Mouse (Mus musculus) CH12.LX (cell line): Measurements from ENCODE around the gene Kitl. TPM values are rescaled to one million over a fixed set of nuclear protein-coding genes. Genes with fewer than 3 reads are reported as not detected.

Experiments
- DNase-seq: peaks from one replicate; pipeline ENCODE4 v3.0.0-alpha.2; 2013; ENCODE audit errors: extremely low read depth
- H3K27ac ChIP-seq: 2 replicates; pipeline ENCODE4 v1.5.1; 2012; ENCODE audit warnings: low read depth, mild to moderate bottlenecking, control low read depth, moderate library complexity; ENCODE audit not compliant: insufficient read depth
- H3K27me3 ChIP-seq: replicated peaks from 2 replicates; pipeline ENCODE3; 2012; ENCODE audit warnings: inconsistent platforms
- H3K36me3 ChIP-seq, 2 experiments: replicated peaks in 1 of 2; 2 replicates each; pipeline versions ENCODE3 to v1.6.1; 2012; ENCODE audit warnings: inconsistent platforms in 1 of 2, low read length in 1 of 2, mild to moderate bottlenecking in 1 of 2, mixed read lengths in 1 of 2, moderate library complexity in 1 of 2; ENCODE audit not compliant: control insufficient read depth in 1 of 2, insufficient read depth in 1 of 2
- H3K4me1 ChIP-seq, 2 experiments: 2 replicates each; pipeline ENCODE4 v1.6.1; 2012; ENCODE audit warnings: inconsistent platforms in 1 of 2, moderate library complexity in 1 of 2; ENCODE audit not compliant: insufficient read depth in 2 of 2, control insufficient read depth in 1 of 2
- H3K4me2 ChIP-seq: 2 replicates; pipeline ENCODE4 v1.6.1; 2012; ENCODE audit warnings: low read depth, mild to moderate bottlenecking, control low read depth; ENCODE audit not compliant: poor library complexity, insufficient read depth, severe bottlenecking
- H3K4me3 ChIP-seq, 3 experiments: fragments of 150-350 bp in 1 of 3; sonication (generic) in 1 of 3; replicated peaks in 1 of 3; 2 replicates each; pipeline versions ENCODE3 to v1.5.1; 2011 to 2012; ENCODE audit warnings: low read depth in 2 of 3, low read length in 2 of 3, mild to moderate bottlenecking in 2 of 3, moderate library complexity in 2 of 3, control low read depth in 1 of 3, improper control_type of control experiment in 1 of 3, inconsistent platforms in 1 of 3, mixed read lengths in 1 of 3; ENCODE audit not compliant: poor library complexity in 1 of 3
- H3K79me2 ChIP-seq: replicated peaks from 2 replicates; pipeline ENCODE4 v1.6.1; 2012; ENCODE audit warnings: mild to moderate bottlenecking, moderate library complexity; ENCODE audit not compliant: control insufficient read depth, poor library complexity, insufficient read depth, severe bottlenecking; ENCODE audit errors: extremely low read depth
- H3K9ac ChIP-seq: 2 replicates; pipeline ENCODE4 v1.6.1; 2012; ENCODE audit warnings: low read depth, mild to moderate bottlenecking, control low read depth, moderate library complexity; ENCODE audit not compliant: insufficient read depth
- H3K9me3 ChIP-seq: replicated peaks from 2 replicates; pipeline ENCODE3; 2012; ENCODE audit warnings: low read length, inconsistent platforms, mixed read lengths
- BHLHE40 ChIP-seq: IDR thresholded peaks from 2 replicates; pipeline ENCODE4 v1.6.1; 2011; ENCODE audit warnings: mild to moderate bottlenecking, low read depth, low read length, improper control_type of control experiment
- CHD1 ChIP-seq: IDR thresholded peaks from 2 replicates; pipeline ENCODE4 v1.6.1; 2012; ENCODE audit warnings: low read depth, low read length, improper control_type of control experiment, inconsistent platforms
- CHD2 ChIP-seq: IDR thresholded peaks from 2 replicates; pipeline ENCODE4 v1.6.1; 2011; ENCODE audit warnings: low read length, improper control_type of control experiment
- CTCF ChIP-seq, 2 experiments: IDR thresholded peaks in 1 of 2; conservative IDR thresholded peaks in 1 of 2; 2 replicates each; pipeline ENCODE4 v1.5.1; 2011 to 2012; ENCODE audit warnings: low read depth in 2 of 2, low read length in 2 of 2, improper control_type of control experiment in 1 of 2, inconsistent platforms in 1 of 2, mild to moderate bottlenecking in 1 of 2, moderate library complexity in 1 of 2
- E2F4 ChIP-seq: IDR thresholded peaks from 2 replicates; pipeline ENCODE4 v1.6.1; 2011; ENCODE audit warnings: low read depth, low read length, improper control_type of control experiment; ENCODE audit not compliant: insufficient replicate concordance
- EP300 ChIP-seq: IDR thresholded peaks from 2 replicates; pipeline ENCODE4 v1.6.1; 2011; ENCODE audit warnings: low read length, improper control_type of control experiment
- GABPA ChIP-seq: IDR thresholded peaks from 2 replicates; pipeline ENCODE4 v1.6.1; 2012; ENCODE audit warnings: low read depth, low read length, improper control_type of control experiment, inconsistent platforms; ENCODE audit not compliant: insufficient replicate concordance
- IRF4 ChIP-seq: IDR thresholded peaks from 2 replicates; pipeline ENCODE4 v1.6.1; 2014; ENCODE audit warnings: low read depth, mild to moderate bottlenecking, inconsistent platforms, low read length, improper control_type of control experiment
- MAFK ChIP-seq: IDR thresholded peaks from 2 replicates; pipeline ENCODE4 v1.6.1; 2011; ENCODE audit warnings: low read length, improper control_type of control experiment; ENCODE audit not compliant: insufficient replicate concordance
- MAX ChIP-seq: IDR thresholded peaks from 2 replicates; pipeline ENCODE4 v1.6.1; 2011; ENCODE audit warnings: low read length, improper control_type of control experiment
- MAZ ChIP-seq: IDR thresholded peaks from 2 replicates; pipeline ENCODE4 v1.6.1; 2012; ENCODE audit warnings: low read depth, mild to moderate bottlenecking, inconsistent platforms, low read length, improper control_type of control experiment, moderate library complexity
- MEF2A ChIP-seq: IDR thresholded peaks from 2 replicates; pipeline ENCODE4 v1.6.1; 2014; ENCODE audit warnings: low read depth, mild to moderate bottlenecking, inconsistent platforms, low read length, improper control_type of control experiment, borderline replicate concordance
- MXI1 ChIP-seq: IDR thresholded peaks from 2 replicates; pipeline ENCODE4 v1.6.1; 2011; ENCODE audit warnings: mild to moderate bottlenecking, low read depth, low read length, improper control_type of control experiment
- MYC ChIP-seq: IDR thresholded peaks from 2 replicates; pipeline ENCODE4 v1.6.1; 2011; ENCODE audit warnings: low read depth, mild to moderate bottlenecking, improper control_type of control experiment, low read length
- POLR2AphosphoS2 ChIP-seq: IDR thresholded peaks from 2 replicates; pipeline ENCODE4 v1.6.1; 2011; ENCODE audit warnings: low read depth, low read length, improper control_type of control experiment
- RAD21 ChIP-seq: IDR thresholded peaks from 2 replicates; pipeline ENCODE4 v1.6.1; 2011; ENCODE audit warnings: low read depth, mild to moderate bottlenecking, low read length, improper control_type of control experiment, moderate library complexity
- TCF12 ChIP-seq: IDR thresholded peaks from 2 replicates; pipeline ENCODE4 v1.6.1; 2014; ENCODE audit warnings: low read depth, mild to moderate bottlenecking, inconsistent platforms, low read length, improper control_type of control experiment
- USF1 ChIP-seq: IDR thresholded peaks from 2 replicates; pipeline ENCODE4 v1.6.1; 2014; ENCODE audit warnings: low read depth, mild to moderate bottlenecking, inconsistent platforms, low read length, improper control_type of control experiment
- USF2 ChIP-seq: conservative IDR thresholded peaks from 2 replicates; pipeline ENCODE4 v1.6.1; 2011; ENCODE audit warnings: low read depth, low read length, improper control_type of control experiment
- ZKSCAN1 ChIP-seq: IDR thresholded peaks from 2 replicates; pipeline ENCODE4 v1.6.1; 2012; ENCODE audit warnings: low read depth, inconsistent platforms, low read length, improper control_type of control experiment, borderline replicate concordance
- ZMIZ1 ChIP-seq: IDR thresholded peaks from 2 replicates; pipeline ENCODE4 v1.6.1; 2012; ENCODE audit warnings: low read depth, mild to moderate bottlenecking, inconsistent platforms, low read length, improper control_type of control experiment
- ZNF384 ChIP-seq: IDR thresholded peaks from 2 replicates; pipeline ENCODE4 v1.6.1; 2012; ENCODE audit warnings: low read depth, low read length, improper control_type of control experiment, inconsistent platforms
- dilution Hi-C: fragments of 300-500 bp; cut with MboI; formaldehyde crosslinking; loops from 2 replicates; pipeline ENCODE4 v1.14.3; 2020; ENCODE audit warnings: low sequenced_read_pairs; ENCODE audit not compliant: extremely low pct_unique_long_range_greater_than_20kb, extremely low pct_ligation_motif_present
- in situ Hi-C: fragments of 300-500 bp; cut with MboI; formaldehyde crosslinking; loops from 3 replicates; pipeline ENCODE4 v1.14.3; 2019; ENCODE audit warnings: low sequenced_read_pairs, low pct_ligation_motif_present, low pct_unique_long_range_greater_than_20kb, mixed read lengths
- polyA plus RNA-seq: library from polyadenylated mRNA; unstranded; fragments of >175 nt; gene quantifications from 2 replicates; pipeline ENCODE4 v1.2.1, GENCODE M21; 2012; ENCODE audit warnings: low read depth; ENCODE audit not compliant: insufficient read length
- total RNA-seq, 2 experiments: library from RNA; depleted of rRNA; stranded (reverse); fragments of 300-350 nt in 1 of 2; fragments of >200 nt in 1 of 2; gene quantifications; 2 replicates each; pipeline ENCODE4 v1.2.3; 2012 to 2014

The Kitl gene
- total and polyA plus RNA-seq, 3 experiments, result not detected

- no peaks in the 10 kb centered on the region for H3K79me2 ChIP-seq
- dilution Hi-C loops, result no loop called here
- no peak overlapping the region for H3K4me3 ChIP-seq
- no peak for TF ChIP-seq ZMIZ1
- no peak for TF ChIP-seq MXI1
- TF ChIP-seq ZNF384, result no peak
- no peak for TF ChIP-seq MYC
- no peak for TF ChIP-seq MAX
- no peak for TF ChIP-seq POLR2AphosphoS2
- no peak for TF ChIP-seq CHD1
- TF ChIP-seq ZKSCAN1, result no peak
- TF ChIP-seq USF2, result no peak
- no peak for TF ChIP-seq MAFK
- no peak for TF ChIP-seq EP300
- TF ChIP-seq MAZ, result no peak
- no peak for TF ChIP-seq IRF4
- no peak for TF ChIP-seq RAD21
- TF ChIP-seq USF1, result no peak
- TF ChIP-seq GABPA, result no peak
- TF ChIP-seq CTCF (conservative IDR thresholded peaks at IDR 0.05 in 1 of 2, IDR thresholded peaks at IDR 0.05 in 1 of 2; ENCODE audit: low read depth in 2 of 2, low read length in 2 of 2), result no peak
- TF ChIP-seq MEF2A, result no peak
- no peak for TF ChIP-seq CHD2
- TF ChIP-seq, all 38 proteins: peak for 0
- Histone ChIP-seq H3K4me1 (no peaks in the 10 kb centered on the region), H3K27me3 (no peaks in the 10 kb centered on the region), H3K27ac (no peak overlapping the region), H3K9ac (no peak overlapping the region), H3K36me3 (no peaks in the 10 kb centered on the region), H3K4me2 (no peak overlapping the region), H3K9me3 (peaks cover 42% of the 10 kb centered on the region)
- DNase-seq, result no peak
- in situ Hi-C loops, result no loop called here
Measured at GRCm38 (mm10) chr10:100124452-100124851, 109.0 kb downstream of the Kitl start.

GRCm38 (mm10) chr10:100127837-100128743, 112.7 kb downstream of the Kitl start:
- dilution Hi-C loops, result no loop called here

More at GRCm38 (mm10) chr10:100127837-100128743, 112.7 kb downstream of the Kitl start:
- H3K27ac ChIP-seq, result no peak overlapping the region
- no peak overlapping the region for H3K4me2 ChIP-seq
- H3K4me3 ChIP-seq, result no peak overlapping the region
- no peak overlapping the region for H3K9ac ChIP-seq
- no peaks in the 10 kb centered on the region for H3K36me3 ChIP-seq
- no peaks in the 10 kb centered on the region for H3K27me3 ChIP-seq
- DNase-seq, result no peak
- peaks cover 36% of the 10 kb centered on the region for H3K9me3 ChIP-seq
- TF ChIP-seq E2F4 (no peak), BHLHE40 (no peak), MEF2A (no peak), TCF12 (no peak), IRF4 (no peak)
- in situ Hi-C loops, result no loop called here
- H3K79me2 ChIP-seq, result no peaks in the 10 kb centered on the region
- no peaks in the 10 kb centered on the region for H3K4me1 ChIP-seq
